Mouse (Mus musculus): Measurements from ENCODE around the gene Hyal5.

Gene Hyal5

DNA sequence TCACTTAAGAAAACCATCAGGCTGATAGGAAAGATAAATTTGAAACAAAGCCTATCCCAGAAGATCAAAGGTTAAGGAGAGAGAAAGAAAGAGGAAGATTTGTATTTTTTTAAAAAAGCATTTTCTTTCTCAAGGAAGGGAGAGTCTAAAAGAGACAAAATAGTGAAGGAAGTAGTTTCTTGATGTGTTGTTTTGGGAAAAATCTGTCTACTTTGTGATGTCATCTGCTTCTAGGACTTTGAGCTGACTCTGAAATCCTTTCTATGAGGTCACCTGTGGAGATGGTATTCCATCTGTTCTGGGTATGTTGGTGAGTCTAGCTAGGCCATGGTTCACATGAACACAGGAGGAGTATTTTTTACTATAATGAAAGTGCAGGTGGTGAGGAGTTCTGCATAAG lies at the start of gene Hyal5:
Gene Hyal5 (plus strand): TSS at position 301 of the 400 bp plus-strand sequence.
- DNase-seq (ENCODE audit: low read depth in 2 of 2, low spot score in 2 of 2): no peak

DNA sequence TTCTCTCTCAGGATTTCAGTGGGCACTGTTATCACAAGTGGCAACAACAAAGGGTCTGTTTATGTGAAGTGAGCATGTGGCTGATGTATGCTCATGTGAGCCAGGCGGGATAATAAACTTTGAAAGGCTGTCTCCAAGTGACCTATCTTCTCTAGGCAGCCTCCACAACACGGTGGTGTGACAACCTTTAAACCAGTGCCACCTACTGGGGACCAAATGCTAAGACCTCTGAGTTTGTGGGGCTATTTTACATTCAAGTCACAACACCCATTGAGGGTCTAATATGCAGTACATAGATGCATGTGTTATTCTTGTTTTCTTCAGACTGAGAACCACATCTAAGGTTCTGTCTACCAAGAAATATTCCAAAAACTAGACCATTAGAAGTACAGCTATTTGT lies 35.7 kb upstream of the Hyal5 start:
- no peak for DNase-seq (ENCODE audit: low read depth in 2 of 2, low spot score in 2 of 2)

DNA sequence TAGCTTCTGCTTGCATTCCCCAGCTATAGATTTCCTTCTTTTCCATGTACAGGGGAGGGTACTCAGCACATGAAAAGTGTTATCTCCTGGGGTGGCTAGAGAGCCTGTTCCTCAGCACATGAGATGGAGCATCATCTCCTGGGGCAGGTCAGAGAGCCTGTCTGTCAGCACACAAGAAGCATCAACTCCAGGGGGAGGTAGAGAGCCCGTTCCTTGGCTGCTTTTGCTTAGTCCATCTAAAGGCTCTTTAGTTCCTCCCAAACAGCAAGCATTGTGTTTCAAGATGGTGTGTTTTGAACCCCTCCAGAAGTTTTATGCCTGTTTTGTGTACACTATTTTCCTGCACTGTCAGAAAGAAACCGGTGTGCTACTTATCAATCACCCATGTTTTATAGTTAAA lies 2.5 kb downstream of the Hyal5 start:
- no peak for DNase-seq (ENCODE audit: low read depth in 2 of 2, low spot score in 2 of 2)

DNA sequence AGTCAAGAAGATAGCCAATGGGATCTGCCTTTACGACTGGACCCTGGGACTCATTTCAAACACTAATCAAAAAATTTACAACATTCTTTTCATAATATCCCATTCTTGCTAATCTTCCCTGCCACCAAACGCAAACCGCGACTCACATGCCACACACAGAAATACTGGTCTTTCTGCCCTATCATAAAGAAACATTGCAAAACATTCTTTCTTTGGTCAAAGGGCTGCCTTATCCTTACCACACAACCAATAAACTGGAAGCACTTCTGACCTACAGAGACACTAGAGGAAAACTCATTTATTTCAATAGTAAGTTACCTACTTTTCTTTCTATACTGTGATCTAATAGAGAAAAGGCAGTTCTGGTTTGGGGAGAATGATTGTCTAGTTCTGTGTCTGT lies 5.9 kb downstream of the Hyal5 start:
- no peak for DNase-seq (ENCODE audit: low read depth in 2 of 2, low spot score in 2 of 2)

DNA sequence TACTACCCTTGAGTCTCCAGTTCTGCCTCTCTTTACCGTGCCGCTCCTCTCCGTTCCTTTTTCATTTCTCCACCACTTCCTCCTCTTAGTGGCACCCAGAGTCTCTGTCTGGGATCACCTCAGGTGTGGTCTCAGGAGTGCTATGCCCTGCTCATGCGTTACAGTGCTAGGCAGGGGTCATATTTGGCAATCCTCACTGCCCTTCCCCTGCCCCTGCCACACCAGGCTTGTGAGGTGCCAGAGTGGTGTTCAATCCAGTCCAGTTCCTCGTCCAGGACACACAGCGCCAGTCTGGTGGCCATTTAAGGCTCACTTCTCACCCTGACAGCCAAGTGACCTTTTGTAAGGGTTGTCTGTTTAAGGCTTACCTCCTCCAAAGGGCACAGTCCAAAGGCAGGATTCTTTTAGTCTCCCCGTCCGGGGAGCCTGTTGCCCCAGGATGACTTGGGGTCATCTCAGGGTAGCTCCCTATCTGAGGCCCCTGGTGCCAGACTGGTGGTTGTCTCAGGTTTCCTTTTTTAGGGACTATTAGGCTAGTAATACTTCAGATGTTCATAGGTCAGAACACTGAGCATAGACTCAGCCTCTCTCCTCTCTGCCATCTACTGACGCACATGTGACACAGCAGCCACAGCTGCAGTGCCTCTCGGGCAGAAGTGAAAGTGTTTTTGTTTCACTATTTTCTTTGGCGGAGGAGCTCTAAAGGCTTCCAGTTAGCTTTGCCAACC lies 36.5 kb downstream of the Hyal5 start:
- no peak for DNase-seq (ENCODE audit: low read depth in 2 of 2, low spot score in 2 of 2)

DNA sequence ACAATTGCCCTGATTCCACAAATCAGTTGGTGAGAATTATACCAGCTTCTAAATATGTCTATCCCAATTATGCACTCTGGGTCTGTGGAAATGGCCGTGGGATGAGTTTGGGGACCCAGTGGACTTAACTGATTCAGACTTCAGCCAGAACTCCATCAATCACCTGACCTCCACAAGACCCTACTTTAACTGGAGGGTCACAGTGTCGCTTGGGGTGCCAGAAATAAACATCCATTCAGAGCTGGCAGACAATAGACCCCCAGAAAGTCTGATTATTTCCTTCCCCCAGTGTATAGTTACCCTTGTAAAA lies 37.0 kb downstream of the Hyal5 start:
- no peak for DNase-seq (ENCODE audit: low read depth in 2 of 2, low spot score in 2 of 2)

DNA sequence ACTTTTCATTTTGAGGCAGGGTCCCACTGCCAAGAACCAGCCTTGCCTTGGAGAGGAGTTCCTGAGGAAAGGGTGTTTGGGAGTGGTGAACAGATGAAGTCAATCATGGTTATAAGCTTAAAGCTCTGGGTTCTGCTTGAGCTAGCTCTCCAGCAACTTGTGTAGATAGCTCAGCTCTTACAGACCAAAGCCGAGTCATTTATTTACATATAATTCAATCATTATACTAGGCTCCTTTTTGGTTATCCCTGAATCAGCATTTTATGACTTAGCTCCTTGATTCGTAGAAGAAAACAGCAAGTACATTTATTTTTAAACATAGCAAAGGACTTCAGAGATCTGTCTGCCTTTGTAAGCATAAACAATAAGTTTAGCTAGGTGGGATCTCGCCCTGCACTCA lies 47.3 kb downstream of the Hyal5 start:
- no peak for DNase-seq (ENCODE audit: low read depth in 2 of 2, low spot score in 2 of 2)

DNA sequence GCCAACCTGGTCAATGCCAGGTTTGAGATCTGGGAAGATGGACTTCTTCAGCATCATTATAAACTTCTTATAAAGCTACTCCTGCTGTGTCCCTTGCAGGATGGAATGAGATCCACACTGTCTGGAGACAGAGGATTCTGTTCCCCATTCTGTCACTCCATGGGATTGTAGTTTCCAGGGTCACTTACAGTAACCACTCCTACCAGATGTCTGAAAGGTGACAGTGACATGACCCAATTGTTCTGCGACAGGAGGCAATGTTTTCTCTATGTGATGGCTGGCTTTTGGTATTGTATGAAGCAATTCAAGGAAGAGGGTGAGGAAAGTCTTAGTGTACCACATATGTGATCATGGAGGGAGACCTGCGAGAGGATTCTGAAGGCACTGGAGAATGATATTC lies 50.0 kb downstream of the Hyal5 start:
- DNase-seq (ENCODE audit: low read depth in 2 of 2, low spot score in 2 of 2): no peak

DNA sequence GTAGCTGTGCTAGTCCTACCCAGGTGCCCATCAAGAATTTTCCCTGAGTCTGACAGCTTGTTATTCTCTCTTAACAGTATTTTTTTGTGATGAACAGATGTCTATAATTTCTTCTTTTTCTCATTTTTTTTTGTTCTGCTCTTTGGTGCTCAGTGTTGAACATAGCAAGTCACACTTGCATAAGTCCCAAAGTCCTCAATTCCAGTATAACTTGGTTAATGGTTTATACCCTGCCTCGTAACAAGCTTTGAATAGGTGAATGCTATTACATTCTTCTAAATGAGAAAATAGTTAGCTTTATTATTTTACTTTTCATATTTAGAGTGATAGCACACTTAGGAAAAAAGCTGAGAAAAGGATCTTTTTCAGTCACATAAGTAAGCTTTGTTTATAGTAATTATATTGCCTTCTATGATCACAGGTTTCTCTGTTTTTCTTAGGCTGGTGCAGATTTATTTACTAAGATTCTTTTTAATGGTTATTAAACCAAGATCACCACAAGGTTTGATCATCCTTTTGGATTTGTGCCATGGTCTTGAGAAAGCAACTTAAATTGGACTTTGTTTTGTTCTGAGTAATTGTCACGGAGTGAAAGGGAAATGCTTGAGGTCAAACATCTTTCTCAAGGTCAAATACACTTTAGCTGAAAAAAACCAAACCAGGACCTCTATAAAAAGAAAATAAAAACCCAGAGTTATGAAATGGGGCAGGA lies 52.4 kb downstream of the Hyal5 start:
- DNase-seq (ENCODE audit: low read depth in 2 of 2, low spot score in 2 of 2): no peak

DNA sequence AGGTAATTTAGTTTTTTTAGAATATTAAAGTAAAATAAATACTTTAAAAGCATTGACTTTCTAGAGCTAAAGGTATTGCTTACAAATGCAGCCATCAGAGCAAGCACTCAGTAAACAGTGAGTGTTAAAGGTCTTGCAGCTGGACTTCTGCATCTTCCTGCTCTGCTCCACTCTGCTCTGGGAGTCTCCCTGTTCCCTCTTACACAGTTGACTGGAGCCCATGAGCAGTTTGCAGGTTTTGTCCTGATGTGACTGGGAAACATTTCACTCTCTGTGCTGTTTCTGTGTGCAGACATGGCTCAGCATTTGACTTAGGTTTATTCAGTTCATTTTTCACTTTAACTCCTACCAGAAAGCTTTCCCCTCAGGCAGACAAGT lies 52.9 kb downstream of the Hyal5 start:
- DNase-seq (ENCODE audit: low read depth in 2 of 2, low spot score in 2 of 2): no peak

DNA sequence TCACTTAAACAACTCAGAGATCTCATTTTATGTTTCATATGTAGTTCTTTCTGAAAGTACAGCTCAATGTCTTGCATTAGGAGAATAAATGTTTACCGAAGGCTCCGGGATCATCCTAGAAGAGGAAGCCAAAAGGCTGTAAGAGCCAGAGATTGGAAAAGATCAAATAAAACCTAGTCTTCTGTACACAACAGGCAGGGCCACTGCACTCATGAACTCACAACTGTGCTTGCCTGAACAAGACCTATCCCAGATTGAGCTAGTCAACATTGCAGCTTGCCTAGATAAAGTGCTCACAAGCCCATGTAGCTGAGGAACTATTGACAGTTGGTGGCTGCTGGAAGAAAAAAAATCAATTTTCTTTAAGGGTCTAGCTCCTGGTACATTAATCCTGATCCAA lies 55.8 kb downstream of the Hyal5 start:
- DNase-seq (ENCODE audit: low read depth in 2 of 2, low spot score in 2 of 2): no peak

DNA sequence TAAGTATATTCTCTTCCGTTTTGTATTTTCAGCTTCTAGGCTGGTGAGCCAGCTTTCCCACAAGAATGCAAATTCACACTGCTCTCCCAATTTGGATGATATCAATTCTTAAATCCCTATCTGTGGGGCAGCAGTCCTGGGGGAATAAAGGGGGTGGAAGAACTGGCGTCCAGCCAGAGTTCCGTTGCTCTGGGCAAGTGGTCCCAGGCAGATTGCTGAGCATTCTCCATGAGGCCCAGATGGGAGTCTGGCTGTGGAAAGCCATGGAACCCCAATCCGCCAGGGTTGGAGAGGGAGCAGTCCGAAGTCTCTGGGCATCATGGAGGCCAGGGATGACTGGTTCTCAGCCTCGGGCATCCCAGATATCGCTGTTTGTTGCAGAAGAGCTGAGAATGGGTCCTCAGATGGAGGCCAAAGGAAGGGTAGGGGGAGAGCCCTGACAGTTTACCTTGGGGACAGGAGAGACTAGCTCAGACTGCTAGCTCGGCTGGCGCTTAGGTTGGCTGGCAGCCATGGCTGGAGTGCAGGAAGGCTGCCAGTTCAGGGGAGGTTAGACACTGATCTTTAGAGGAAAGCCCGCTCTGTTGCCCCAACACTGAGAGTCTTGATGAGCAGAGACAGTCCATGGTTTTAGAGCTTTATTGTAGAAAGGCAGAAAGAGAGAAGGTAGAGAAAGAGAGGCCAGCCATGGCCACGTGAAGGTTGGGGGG lies 67.4 kb downstream of the Hyal5 start:
- DNase-seq (ENCODE audit: low read depth in 2 of 2, low spot score in 2 of 2): no peak
